In the genomic region with DNA sequence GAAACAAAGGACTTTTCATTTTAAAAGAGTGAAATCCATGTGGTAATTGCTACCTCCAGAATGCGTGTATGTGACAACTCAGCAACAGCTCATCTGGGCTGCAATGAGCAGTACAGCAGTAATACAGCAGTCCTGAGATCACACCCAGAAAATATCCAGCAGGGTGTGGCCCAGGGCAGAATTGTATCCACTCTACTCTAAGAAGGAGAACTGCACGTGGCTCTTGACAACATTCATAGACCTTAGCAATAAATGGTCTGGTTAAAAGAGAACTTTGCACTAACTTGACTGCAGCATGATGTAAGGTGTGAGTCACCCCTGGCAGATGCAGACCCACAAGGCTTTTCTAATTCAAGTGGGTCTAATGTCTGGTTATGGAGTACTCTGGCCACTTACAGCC, we compare ENCODE assay signal across 20 mouse cellular contexts.
"Had no signal": no experiment of that assay in that cellular context is flagged by ENCODE, and none has a peak within 500 bp of the region (broad histone marks: within the 10 kb centered on the region; RNA-seq: fewer than 3 reads in every experiment).

No protein-coding gene starts in this region.

- H3K9ac ChIP-seq: liver, postnatal 0 days; lung, embryonic 15.5 days; midbrain, embryonic 12.5 days; neural tube, embryonic 13.5 days; neural tube, embryonic 15.5 days had no signal

- H3K36me3 ChIP-seq: lung, embryonic 15.5 days; midbrain, embryonic 10.5 days; midbrain, embryonic 12.5 days; neural tube, embryonic 13.5 days; neural tube, embryonic 15.5 days had no signal

- DNase-seq: liver, postnatal 0 days; lung, adult 2 months; lung, postnatal 14 days; lung, postnatal 36 days; midbrain, embryonic 14.5 days; retina, postnatal 1 day; right cerebral cortex, adult 18-20 months; right cerebral cortex, postnatal 25 days; thymus, adult 18-20 months; thymus, postnatal 14 days; thymus, postnatal 4 days had no signal

- H3K4me2 ChIP-seq: lung, embryonic 15.5 days; midbrain, embryonic 12.5 days; neural tube, embryonic 13.5 days; neural tube, embryonic 15.5 days had no signal

- H3K9me3 ChIP-seq: lung, embryonic 15.5 days; midbrain, embryonic 10.5 days; midbrain, embryonic 12.5 days; neural tube, embryonic 13.5 days; neural tube, embryonic 15.5 days had no signal

- H3K4me1 ChIP-seq: lung, embryonic 15.5 days; midbrain, embryonic 10.5 days; midbrain, embryonic 12.5 days; neural tube, embryonic 13.5 days; neural tube, embryonic 15.5 days had no signal

- H3K27ac ChIP-seq: lung, embryonic 15.5 days; macrophage; midbrain, embryonic 10.5 days; midbrain, embryonic 12.5 days; neural tube, embryonic 13.5 days; neural tube, embryonic 15.5 days had no signal

- ATAC-seq: liver, postnatal 0 days; lung, postnatal 0 days; midbrain, embryonic 16.5 days had no signal

- H3K27me3 ChIP-seq: lung, embryonic 15.5 days; midbrain, embryonic 12.5 days; neural tube, embryonic 13.5 days; neural tube, embryonic 15.5 days had no signal

- H3K4me3 ChIP-seq: lung, embryonic 15.5 days; midbrain, embryonic 10.5 days; midbrain, embryonic 12.5 days; myocyte; neural tube, embryonic 13.5 days; neural tube, embryonic 15.5 days had no signal
